Mouse (Mus musculus) inflammation-experienced regulatory T-cells, adult 6 months (primary cell): ENCODE results near the gene Map2k1. TPM values are rescaled to one million over a fixed set of nuclear protein-coding genes. Genes with fewer than 3 reads are reported as not detected.
"Not testable (repeated sequence)": the region's sequence is repeated elsewhere in the genome, so short reads cannot be mapped to it uniquely, and the experiment has no call there.

Experiments
- ATAC-seq: one replicate; pipeline ENCODE4 v1.8.0; 2017
- polyA plus RNA-seq, 3 experiments: library from polyadenylated mRNA; unstranded; fragments of 100-300 nt; shearing (Covaris generic); gene quantifications; one replicate each; pipeline ENCODE4 v1.2.1; 2017

Gene Map2k1
- polyA plus RNA-seq, 3 experiments from 2014 or later: 24.0 to 24.2 (median 24.1) TPM

DNA sequence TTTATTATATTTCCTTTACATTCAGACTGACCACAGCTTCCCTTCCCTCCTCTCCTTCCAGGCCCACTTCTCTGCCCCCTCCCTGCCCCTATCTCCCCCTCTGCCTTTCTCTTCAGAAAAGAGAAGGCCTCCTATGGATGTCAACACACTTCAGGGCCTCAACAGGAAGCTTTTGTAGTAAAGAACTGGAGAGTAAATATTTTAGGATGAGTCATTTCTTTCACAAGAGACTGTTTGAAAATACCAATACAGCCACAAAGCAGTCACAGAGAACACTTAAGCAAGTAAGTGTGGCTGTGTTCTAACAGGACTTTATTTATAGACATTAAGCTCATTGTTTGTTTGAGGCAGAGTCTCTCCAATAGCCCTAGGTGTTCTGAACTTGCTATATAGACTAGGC, 51.1 kb downstream of the Map2k1 start:
- ATAC-seq: no peak

GRCm38 (mm10) chr9:64199897-64200296, 53.5 kb downstream of the Map2k1 start:
- ATAC-seq: no peak

GRCm38 (mm10) chr9:64198763-64199418, 54.5 kb downstream of the Map2k1 start:
- ATAC-seq: not testable (repeated sequence)

GRCm38 (mm10) chr9:64198068-64198762, 55.2 kb downstream of the Map2k1 start:
- no peak for ATAC-seq

GRCm38 (mm10) chr9:64197524-64197923, 55.9 kb downstream of the Map2k1 start:
- no peak for ATAC-seq

DNA sequence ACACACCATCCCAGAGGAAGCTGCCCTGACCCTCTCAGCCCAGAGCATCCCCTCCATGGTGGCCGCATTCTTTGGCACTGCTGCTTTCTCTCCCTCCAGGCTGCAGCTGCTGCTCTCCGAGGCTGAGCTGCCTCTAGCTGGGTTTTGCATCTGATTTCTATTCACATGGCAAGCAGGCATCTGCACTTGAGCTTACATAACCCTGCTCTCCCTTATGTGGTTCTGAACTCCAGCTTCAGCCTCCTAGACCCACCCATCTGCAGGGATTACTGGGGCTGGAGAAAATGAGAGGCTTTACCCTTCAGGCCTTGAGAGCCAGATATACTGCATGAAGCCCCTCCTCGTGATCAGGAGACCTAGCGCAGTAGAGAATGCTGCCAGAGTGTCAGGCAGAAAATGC, 57.9 kb downstream of the Map2k1 start:
- ATAC-seq: no peak

- no peak for ATAC-seq
Observed at GRCm38 (mm10) chr9:64193879-64194278, 59.6 kb downstream of the Map2k1 start.

DNA sequence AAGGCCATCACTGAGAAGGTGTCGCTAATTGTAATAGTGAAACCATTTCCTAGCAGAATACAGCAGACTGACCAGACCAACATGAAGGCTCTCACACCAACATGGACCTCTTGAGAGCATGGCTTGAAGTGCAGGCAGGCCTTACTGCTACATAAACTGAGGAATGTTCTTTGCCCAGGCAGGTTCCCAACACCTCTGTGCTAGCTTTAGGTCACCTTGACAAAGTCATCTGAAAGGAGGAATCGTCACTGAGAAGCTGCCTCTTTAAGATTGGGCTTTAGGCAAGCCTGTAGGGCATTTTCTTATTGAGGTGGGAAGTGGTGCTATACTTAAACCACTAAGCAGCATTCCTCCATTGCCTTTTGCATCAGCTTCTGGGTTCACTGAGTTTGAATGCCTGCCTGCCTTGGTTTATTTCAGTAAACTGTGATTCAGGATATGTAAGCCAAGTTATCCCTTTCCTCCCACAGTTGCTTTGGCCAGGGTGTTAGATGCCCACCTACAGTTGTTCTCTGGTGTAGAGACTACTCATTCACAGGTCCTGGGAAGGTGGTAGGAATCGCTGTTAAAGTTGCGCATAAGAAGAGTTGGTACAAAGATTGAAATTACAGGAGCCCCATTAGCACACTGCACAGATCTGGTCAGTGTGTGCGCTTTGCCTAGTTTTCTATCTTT, 69.1 kb downstream of the Map2k1 start:
- ATAC-seq: no peak

GRCm38 (mm10) chr9:64183295-64183694, 70.1 kb downstream of the Map2k1 start:
- ATAC-seq: not testable (repeated sequence)

DNA sequence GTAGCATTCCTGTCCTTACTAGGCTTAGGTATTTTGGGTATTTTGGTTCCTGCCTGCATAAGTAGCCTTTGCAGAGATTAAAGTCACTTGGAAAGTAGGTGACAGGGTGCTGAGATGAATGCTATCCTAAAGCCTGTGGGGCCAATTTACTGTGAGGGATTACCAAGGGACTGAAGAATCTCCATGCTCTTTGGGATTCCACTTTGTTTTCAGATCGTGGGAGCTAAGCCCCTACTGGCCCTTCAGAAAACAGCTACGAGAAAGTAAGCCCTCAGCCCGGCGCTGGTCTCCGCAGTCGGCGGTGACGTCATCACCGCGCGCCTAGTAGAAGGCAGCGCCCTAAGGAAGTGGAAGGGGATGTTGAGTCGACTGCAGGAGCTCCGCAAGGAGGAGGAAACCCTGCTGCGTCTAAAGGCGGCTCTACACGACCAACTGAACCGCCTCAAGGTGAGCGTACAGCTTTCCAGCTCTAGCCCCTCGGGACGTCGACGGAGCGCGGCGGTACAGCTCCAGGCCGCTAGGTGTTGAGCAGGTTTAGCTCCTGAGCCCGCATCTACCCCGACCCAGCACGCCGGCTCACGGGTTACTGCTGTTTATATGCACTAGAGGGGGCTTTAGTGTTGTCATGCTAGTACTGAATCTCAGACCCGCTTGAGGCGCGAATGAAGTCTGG, 74.3 kb downstream of the Map2k1 start, which contains the start of gene Snapc5:
Gene Snapc5, plus strand, starts transcription at position 301 of the 673 bp plus-strand sequence.
- peak; percentile 96 for ATAC-seq

- no peak for ATAC-seq
Observed at GRCm38 (mm10) chr9:64178610-64178973, 74.8 kb downstream of the Map2k1 start.

DNA sequence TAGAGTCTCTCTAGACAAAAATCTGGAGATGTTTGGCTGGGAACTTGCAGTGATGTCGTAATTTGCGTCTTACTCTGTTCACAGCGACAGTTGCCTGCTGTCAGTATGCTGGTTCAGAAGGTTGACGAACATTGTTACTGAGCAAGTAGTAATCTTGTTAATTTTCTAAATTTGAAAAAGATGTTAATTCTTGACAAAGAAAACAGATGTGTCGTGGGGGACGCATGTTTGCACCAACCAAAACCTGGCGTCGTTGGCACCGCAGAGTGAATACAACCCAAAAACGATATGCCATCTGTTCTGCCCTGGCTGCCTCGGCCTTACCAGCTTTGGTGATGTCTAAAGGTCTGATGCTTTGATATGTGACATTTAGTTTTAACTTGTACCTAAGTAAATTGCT, 78.1 kb downstream of the Map2k1 start:
- ATAC-seq: no peak

DNA sequence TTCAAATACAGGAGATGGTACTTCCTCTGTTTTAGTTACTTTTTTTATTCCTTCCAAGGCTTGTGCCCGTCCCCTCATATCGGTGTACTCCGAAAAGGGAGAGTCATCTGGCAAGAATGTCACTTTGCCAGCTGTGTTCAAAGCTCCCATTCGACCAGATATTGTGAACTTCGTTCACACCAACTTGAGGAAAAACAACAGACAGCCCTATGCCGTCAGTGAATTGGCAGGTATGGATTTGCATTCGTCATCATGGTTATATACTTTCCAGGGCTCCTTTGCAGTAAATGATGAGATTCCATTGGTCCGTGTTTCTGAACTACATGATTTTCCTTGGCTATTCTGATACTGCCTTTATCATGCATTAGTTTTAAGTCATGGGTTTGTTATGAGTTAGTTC, 78.7 kb downstream of the Map2k1 start:
- ATAC-seq: no peak

DNA sequence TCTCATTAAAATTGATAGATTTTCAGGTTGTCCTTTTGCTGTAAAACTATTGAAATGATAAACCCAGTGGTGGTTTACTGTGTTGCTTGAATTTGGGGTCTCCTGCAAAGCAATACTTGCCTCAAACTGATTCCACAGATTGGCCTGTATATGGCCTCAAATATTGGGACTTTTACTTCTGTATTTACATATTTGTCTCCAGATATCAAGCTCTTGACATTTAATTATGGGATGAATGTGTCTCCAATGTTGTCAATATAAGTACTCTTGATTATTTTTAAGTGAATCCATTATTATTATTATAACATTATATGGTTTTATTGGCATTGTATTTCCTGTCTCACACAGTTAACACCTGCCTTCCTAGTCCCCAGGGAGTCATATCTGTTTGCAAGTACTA, 79.1 kb downstream of the Map2k1 start:
- no peak for ATAC-seq

GRCm38 (mm10) chr9:64173666-64174220, 79.7 kb downstream of the Map2k1 start:
- peak; percentile 3 for ATAC-seq

GRCm38 (mm10) chr9:64172816-64173665, 80.4 kb downstream of the Map2k1 start, which contains the start of the genes Zwilch and Rpl4:
Gene Zwilch, minus strand, starts transcription at chr9:64173104.
Gene Rpl4, plus strand, starts transcription at chr9:64173375.
- peak; percentile 82 for ATAC-seq

GRCm38 (mm10) chr9:64172145-64172815, 81.2 kb downstream of the Map2k1 start:
- peak; percentile 35 for ATAC-seq

DNA sequence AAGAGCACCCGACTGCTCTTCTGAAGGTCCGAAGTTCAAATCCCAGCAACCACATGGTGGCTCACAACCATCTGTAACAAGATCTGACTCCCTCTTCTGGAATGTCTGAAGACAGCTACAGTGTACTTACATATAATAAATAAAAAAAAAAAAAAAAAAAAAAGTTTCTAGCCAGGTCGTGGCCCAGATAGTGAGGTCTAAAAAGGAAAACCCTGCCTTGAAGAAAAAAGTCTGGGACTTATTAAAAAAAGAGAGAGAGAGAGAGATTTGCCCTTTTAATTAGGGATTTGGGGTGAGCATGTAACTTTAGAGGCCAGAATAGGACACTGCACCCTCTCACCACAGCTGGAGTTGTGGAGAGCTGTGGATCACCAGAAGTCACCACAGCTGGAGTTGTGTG, 83.5 kb downstream of the Map2k1 start:
- ATAC-seq: not testable (repeated sequence)

DNA sequence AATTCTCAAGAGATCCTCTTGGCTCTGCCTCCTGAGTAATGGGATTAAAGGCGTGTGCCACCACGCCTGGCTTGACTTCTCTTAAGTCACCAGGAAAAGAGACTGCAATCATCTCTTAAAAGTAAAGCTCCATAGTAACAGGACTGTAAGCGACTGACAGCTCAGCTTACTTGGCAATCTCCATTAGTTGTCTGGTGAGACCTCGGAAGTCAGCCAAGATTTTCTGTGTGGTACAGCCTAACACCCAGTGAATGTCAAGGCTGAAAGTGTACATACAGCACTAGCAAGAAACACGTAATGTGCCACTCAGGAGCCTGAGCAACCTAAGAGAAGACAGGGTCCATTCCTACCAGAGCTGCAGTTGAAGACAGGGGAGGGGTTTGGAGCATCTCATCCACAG, 93.0 kb downstream of the Map2k1 start:
- ATAC-seq: no peak

DNA sequence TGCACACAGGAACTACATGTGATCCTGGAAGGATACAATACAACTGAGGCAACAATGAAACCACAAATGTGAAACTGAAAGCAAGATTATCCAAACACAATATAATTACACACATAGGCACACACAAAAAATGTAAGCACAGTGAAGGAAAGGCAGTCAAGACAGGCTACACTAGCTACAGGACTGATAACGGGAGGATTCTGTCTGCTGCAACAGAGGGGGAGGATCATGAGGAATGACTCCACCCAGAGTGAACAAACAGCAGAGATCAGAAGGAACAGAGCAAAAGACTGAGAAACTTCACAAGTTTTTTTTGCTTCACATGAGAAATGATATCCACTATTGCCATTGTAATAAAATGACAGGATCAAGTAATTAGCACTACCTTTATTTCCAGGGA, 96.8 kb downstream of the Map2k1 start:
- ATAC-seq: no peak

DNA sequence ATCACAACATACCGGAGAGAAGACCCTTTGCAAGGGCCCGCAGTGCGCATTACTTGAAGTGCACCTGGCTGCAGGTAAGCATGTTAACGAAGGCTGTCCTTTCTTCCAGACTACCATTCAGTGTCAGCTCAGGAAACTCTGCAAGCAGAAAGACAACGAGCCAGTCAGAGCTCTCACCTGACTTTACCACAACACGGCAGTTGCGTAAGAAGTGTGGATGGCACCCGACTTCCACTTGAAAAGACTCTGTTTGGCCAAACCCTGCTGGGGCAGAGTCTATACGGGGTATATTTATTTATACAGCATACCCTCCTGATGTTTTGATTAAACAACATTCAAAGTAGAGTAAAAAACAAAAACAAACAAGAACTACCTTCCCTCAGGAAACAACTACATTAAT, 113.6 kb downstream of the Map2k1 start:
- no peak for ATAC-seq
